In the genomic region with DNA sequence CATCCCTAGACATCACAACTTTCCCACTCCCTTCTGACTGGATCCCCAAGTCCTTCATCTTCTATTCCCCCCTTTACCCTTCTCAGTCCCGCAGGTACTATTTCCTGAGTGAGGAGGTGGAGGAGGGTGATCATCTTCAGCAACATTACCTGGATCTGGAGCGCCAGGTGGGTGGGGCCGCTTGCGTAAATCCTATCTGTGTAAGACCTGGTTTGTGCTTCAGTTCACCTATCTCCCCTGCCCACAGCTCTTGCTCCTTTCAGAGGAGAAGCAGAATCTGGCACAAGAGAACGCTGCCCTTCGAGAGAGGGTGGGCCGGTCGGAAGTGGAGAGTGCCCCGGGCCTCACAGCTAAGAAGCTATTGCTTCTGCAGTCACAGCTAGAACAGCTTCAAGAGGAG, we compare ENCODE assay signal across 27 mouse cellular contexts. TPM values are rescaled to one million over a fixed set of nuclear protein-coding genes. Genes with fewer than 3 reads are reported as not detected.
"Had no signal": no experiment of that assay in that cellular context is flagged by ENCODE, and none has a peak within 500 bp of the region (broad histone marks: within the 10 kb centered on the region; RNA-seq: fewer than 3 reads in every experiment).

No protein-coding gene starts in this region.

- DNase-seq: kidney, adult 18-20 months; kidney, adult 9 months; kidney, postnatal 25 days; layer of hippocampus, adult 9-11 months; liver, embryonic 13.5 days; lung, adult 2 months; lung, postnatal 14 days; lung, postnatal 4 days; thymus, postnatal 25 days had no signal

- H3K27ac ChIP-seq: kidney, postnatal 0 days; layer of hippocampus, adult 2 months; liver, embryonic 13.5 days; midbrain, embryonic 12.5 days; midbrain, embryonic 15.5 days; neural tube, embryonic 13.5 days; stomach, embryonic 15.5 days had no signal

- H3K36me3 ChIP-seq: liver, embryonic 13.5 days; midbrain, embryonic 12.5 days; midbrain, embryonic 15.5 days had no signal

- H3K4me2 ChIP-seq: liver, embryonic 13.5 days; midbrain, embryonic 12.5 days; midbrain, embryonic 15.5 days; neural tube, embryonic 13.5 days; stomach, embryonic 15.5 days had no signal

- H3K9me3 ChIP-seq: liver, embryonic 13.5 days; midbrain, embryonic 12.5 days; midbrain, embryonic 15.5 days; neural tube, embryonic 13.5 days; stomach, embryonic 15.5 days had no signal

- H3K9ac ChIP-seq: liver, embryonic 13.5 days; midbrain, embryonic 12.5 days; midbrain, embryonic 15.5 days; stomach, embryonic 15.5 days had no signal

- ATAC-seq: midbrain, embryonic 15.5 days had no signal

- H3K27me3 ChIP-seq: stomach, embryonic 15.5 days had no signal

- H3K4me3 ChIP-seq: layer of hippocampus, adult 2 months; liver, embryonic 13.5 days; midbrain, embryonic 12.5 days; midbrain, embryonic 15.5 days; myocyte; neural tube, embryonic 13.5 days; stomach, embryonic 15.5 days had no signal

RNA-seq across cellular contexts. Expression of gene Best2, which starts 20.0 kb away (rescaled TPM):
- total RNA-seq: layer of hippocampus, adult 2 months; layer of hippocampus, postnatal 25 days; left cerebral cortex, adult 18-20 months; left cerebral cortex, postnatal 36 days; liver, adult 2 months; megakaryocyte progenitor cell, adult 5-6 weeks; megakaryocyte-erythroid progenitor cell, adult 5-6 weeks; monocyte, adult 5-6 weeks; neutrophil, adult 5-6 weeks had no signal
- polyA plus RNA-seq: kidney, postnatal 0 days; limb, embryonic 11.5 days; liver, embryonic 13.5 days; liver, embryonic 16.5 days; lung, embryonic 16.5 days; midbrain, embryonic 12.5 days; midbrain, embryonic 15.5 days; myocyte; neural tube, embryonic 13.5 days had no signal
